In the genomic region with DNA sequence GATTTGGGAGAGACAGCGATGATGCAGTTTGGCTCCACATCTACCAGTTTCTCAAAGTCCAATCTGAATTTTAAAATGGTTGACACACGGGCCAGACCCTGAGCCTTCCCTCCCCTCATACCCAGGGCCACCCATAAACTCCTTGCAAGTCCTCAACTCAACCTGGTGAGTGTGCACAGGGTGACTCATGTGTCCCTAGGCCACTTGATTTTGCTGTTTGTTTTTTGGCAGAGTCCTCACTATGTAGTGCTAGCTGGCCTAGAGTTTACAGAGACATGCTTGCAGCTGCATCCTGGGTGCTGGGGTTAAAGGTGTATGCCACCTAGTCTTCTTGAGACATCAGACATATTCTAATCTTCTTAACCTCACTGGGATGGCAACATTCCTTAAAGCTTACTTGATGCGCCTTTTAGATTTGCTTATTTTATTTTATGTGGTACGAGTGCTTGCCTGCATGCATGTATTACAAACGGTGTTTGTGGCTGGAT, we compare ENCODE assay signal across 32 mouse cellular contexts. TPM values are rescaled to one million over a fixed set of nuclear protein-coding genes. Genes with fewer than 3 reads are reported as not detected.
DNase-seq lines count a peak whose midpoint lies in the region; ATAC-seq lines count a peak whose summit lies in the region.
"Had no signal": no experiment of that assay in that cellular context is flagged by ENCODE, and none has a peak within 500 bp of the region (broad histone marks: within the 10 kb centered on the region; RNA-seq: fewer than 3 reads in every experiment).

No protein-coding gene starts in this region.

- H3K27me3 ChIP-seq in midbrain, embryonic 10.5 days (ENCODE audit: low read depth, poor library complexity, severe bottlenecking) = peaks cover 28% of the 10 kb centered on the region
- peaks cover 8% of the 10 kb centered on the region for H3K27me3 ChIP-seq in midbrain, embryonic 16.5 days (ENCODE audit: control insufficient read depth, insufficient read depth, low read depth, low read length)
- H3K27me3 ChIP-seq: Patski had no signal

- peak; percentile 38 for DNase-seq in adrenal gland, postnatal 14 days
- no peak for DNase-seq in adrenal gland, postnatal 10 days
- DNase-seq in midbrain, embryonic 10.5 days (ENCODE audit: low spot score) = no peak
- peak; percentile 67 for DNase-seq in thymus, postnatal 0 days (ENCODE audit: low spot score)
- no peak for DNase-seq in ovary, postnatal 36 days (ENCODE audit: low spot score)
- DNase-seq in spleen, postnatal 10 days (ENCODE audit: low spot score in 2 of 2) = no peak
- DNase-seq: cerebellum, adult 8-10 months; cerebellum, postnatal 25 days; gastrocnemius, postnatal 36 days; heart, adult 18-20 months; kidney, adult 8-10 months; kidney, postnatal 10 days; layer of hippocampus, postnatal 36 days; left cerebral cortex, postnatal 4 days; liver, embryonic 13.5 days; lung, adult 18-20 months; lung, postnatal 4 days; right cerebral cortex, postnatal 14 days had no signal

- H3K9me3 ChIP-seq in midbrain, embryonic 10.5 days (replicated peaks) = no peaks in the 10 kb centered on the region
- H3K9me3 ChIP-seq in midbrain, embryonic 16.5 days (replicated peaks; ENCODE audit: control insufficient read depth, low read length, poor library complexity, severe bottlenecking) = no peaks in the 10 kb centered on the region
- H3K9me3 ChIP-seq: embryonic facial prominence, embryonic 10.5 days; embryonic facial prominence, embryonic 15.5 days; limb, embryonic 15.5 days; liver, embryonic 13.5 days; midbrain, embryonic 13.5 days had no signal

- peak overlapping the region; percentile 55 for H3K27ac ChIP-seq in midbrain, embryonic 10.5 days (replicated peaks)
- H3K27ac ChIP-seq in midbrain, embryonic 16.5 days (ENCODE audit: low read length) = no peak overlapping the region
- H3K27ac ChIP-seq: embryonic facial prominence, embryonic 15.5 days; limb, embryonic 15.5 days; liver, embryonic 13.5 days; midbrain, embryonic 13.5 days had no signal

- WGBS in midbrain, embryonic 10.5 days = 75% methylated on average over 5 of the region's 5 CpGs
- WGBS in midbrain, embryonic 16.5 days = 75% methylated on average over 5 of the region's 5 CpGs

- no peak overlapping the region for H3K4me2 ChIP-seq in midbrain, embryonic 16.5 days (ENCODE audit: low read length)
- H3K4me2 ChIP-seq: embryonic facial prominence, embryonic 15.5 days; heart, embryonic 11.5 days; limb, embryonic 15.5 days; liver, embryonic 13.5 days; midbrain, embryonic 13.5 days had no signal

- H3K9ac ChIP-seq in midbrain, embryonic 16.5 days (ENCODE audit: low read depth, low read length) = no peak overlapping the region
- H3K9ac ChIP-seq: embryonic facial prominence, embryonic 15.5 days; limb, embryonic 15.5 days; liver, embryonic 13.5 days; midbrain, embryonic 13.5 days had no signal

- H3K4me1 ChIP-seq in midbrain, embryonic 10.5 days = peaks cover 34% of the 10 kb centered on the region
- 0 out of 2 replicates have a peak, but pooled peaks cover 2% of the 10 kb centered on the region for H3K4me1 ChIP-seq in midbrain, embryonic 16.5 days (ENCODE audit: control insufficient read depth, insufficient read depth, low read length)

- no peak for ATAC-seq in midbrain, embryonic 16.5 days
- ATAC-seq: forebrain, embryonic 14.5 days; intestine, embryonic 16.5 days; lung, postnatal 0 days; midbrain, embryonic 13.5 days; Patski had no signal

- H3K4me3 ChIP-seq in midbrain, embryonic 10.5 days = no peak overlapping the region
- no peak overlapping the region for H3K4me3 ChIP-seq in midbrain, embryonic 16.5 days (ENCODE audit: low read depth, low read length)
- H3K4me3 ChIP-seq: embryonic facial prominence, embryonic 10.5 days; embryonic facial prominence, embryonic 15.5 days; limb, embryonic 15.5 days; liver, embryonic 13.5 days; megakaryocyte, embryonic 14.5 days; midbrain, embryonic 13.5 days had no signal

- no peaks in the 10 kb centered on the region for H3K36me3 ChIP-seq in midbrain, embryonic 10.5 days
- H3K36me3 ChIP-seq in midbrain, embryonic 16.5 days (ENCODE audit: control insufficient read depth, insufficient read depth, low read length) = no peaks in the 10 kb centered on the region
- H3K36me3 ChIP-seq: embryonic facial prominence, embryonic 10.5 days; embryonic facial prominence, embryonic 15.5 days; limb, embryonic 15.5 days; liver, embryonic 13.5 days; midbrain, embryonic 13.5 days had no signal

RNA-seq across cellular contexts. Expression of a gene that starts 4.8 kb away (rescaled TPM):
- 0.67 and 4.2 TPM in 2 replicates for total RNA-seq in adrenal gland, postnatal 14 days (2021)
- total RNA-seq in adrenal gland, postnatal 10 days (2021) = 1 to 10 TPM; 1.6 to 2.3 TPM
- polyA plus RNA-seq in midbrain, embryonic 10.5 days (2016; fragmentation: Nextera tagmentation; extraction: Ambion mirVana) = 0.68 and 0.90 TPM in 2 replicates
- 0.21 and 0.24 TPM in 2 replicates for polyA plus RNA-seq in midbrain, embryonic 16.5 days (2015; fragmentation: Nextera tagmentation; extraction: Ambion mirVana)
- 10.5 and 12.0 TPM in 2 replicates for polyA plus RNA-seq in thymus, postnatal 0 days (2015; fragmentation: Nextera tagmentation; extraction: Ambion mirVana)

RNA-seq across cellular contexts. Expression of a gene that starts 26.5 kb away (rescaled TPM):
- 7.5 and 8.8 TPM in 2 replicates for total RNA-seq in adrenal gland, postnatal 14 days (2021)
- total RNA-seq in adrenal gland, postnatal 10 days (2021) = 10 to 100 TPM; 11.0 TPM
- polyA plus RNA-seq in midbrain, embryonic 10.5 days (2016; fragmentation: Nextera tagmentation; extraction: Ambion mirVana) = 25.6 and 27.4 TPM in 2 replicates
- polyA plus RNA-seq in midbrain, embryonic 16.5 days (2015; fragmentation: Nextera tagmentation; extraction: Ambion mirVana) = 15.8 and 16.1 TPM in 2 replicates
- 3.4 and 4.4 TPM in 2 replicates for polyA plus RNA-seq in thymus, postnatal 0 days (2015; fragmentation: Nextera tagmentation; extraction: Ambion mirVana)
- total RNA-seq: hematopoietic stem cell, adult 5-6 weeks; MEL; monocyte, adult 5-6 weeks had no signal

Comparison
In these comparisons a context has a peak if more than half of its experiments do, and no peak if none do; other contexts are left out.
1. DNase-seq: peak in adrenal gland, postnatal 14 days (single experiment) and thymus, postnatal 0 days (single experiment); none in adrenal gland, postnatal 10 days (single experiment), midbrain, embryonic 10.5 days (single experiment), ovary, postnatal 36 days (single experiment) and spleen, postnatal 10 days (0 of 2).